Mouse (Mus musculus): Measurements from ENCODE around the gene Lrrc4.

GRCm38 (mm10) chr6:28819509-28820358 is 11.8 kb downstream of the Lrrc4 start:
- no peak for TF ChIP-seq POLR2A (IDR thresholded peaks at IDR 0.05; ENCODE audit: insufficient read depth, low read depth, low read length)
- TF ChIP-seq CTCF (IDR thresholded peaks at IDR 0.05; ENCODE audit: insufficient read depth, low read depth, low read length) = no peak
